Mouse (Mus musculus): Measurements from ENCODE around the gene Cntn1. TPM values are rescaled to one million over a fixed set of nuclear protein-coding genes. Genes with fewer than 3 reads are reported as not detected.

Cntn1 gene
- polyA plus RNA-seq, 1 experiment, result 2.1 TPM

- WGBS, result 68% methylated on average over 4 of the region's 4 CpGs
- Histone ChIP-seq H3K4me1 (ENCODE audit: control insufficient read depth, insufficient read depth, low read length) (no peaks in the 10 kb centered on the region), H3K27ac (ENCODE audit: insufficient read depth, low read depth, low read length) (no peak overlapping the region), H3K27me3 (replicated peaks; ENCODE audit: control insufficient read depth, insufficient read depth, low read length) (no peaks in the 10 kb centered on the region), H3K36me3 (ENCODE audit: control insufficient read depth, insufficient read depth, low read length) (no peaks in the 10 kb centered on the region), H3K4me3 (ENCODE audit: insufficient read depth, low read depth, low read length) (no peak overlapping the region)
- TF ChIP-seq CTCF (conservative IDR thresholded peaks at IDR 0.05; ENCODE audit: insufficient read depth, insufficient read length, low read depth, low read length) (no peak), POLR2A (IDR thresholded peaks at IDR 0.05; ENCODE audit: low read depth, low read length) (no peak)
- no peak for DNase-seq
Measured at GRCm38 (mm10) chr15:92287616-92288015, 236.7 kb downstream of the Cntn1 start.

GRCm38 (mm10) chr15:92296479-92296878 lies 245.5 kb downstream of the Cntn1 start:
- TF ChIP-seq CTCF (conservative IDR thresholded peaks at IDR 0.05; ENCODE audit: insufficient read depth, insufficient read length, low read depth, low read length) (no peak), POLR2A (IDR thresholded peaks at IDR 0.05; ENCODE audit: low read depth, low read length) (no peak)
- Histone ChIP-seq H3K36me3 (ENCODE audit: control insufficient read depth, insufficient read depth, low read length) (no peaks in the 10 kb centered on the region), H3K4me3 (ENCODE audit: insufficient read depth, low read depth, low read length) (no peak overlapping the region), H3K27ac (ENCODE audit: insufficient read depth, low read depth, low read length) (no peak overlapping the region), H3K4me1 (ENCODE audit: control insufficient read depth, insufficient read depth, low read length) (no peaks in the 10 kb centered on the region), H3K27me3 (replicated peaks; ENCODE audit: control insufficient read depth, insufficient read depth, low read length) (no peaks in the 10 kb centered on the region; the same call in 1 of the 2 replicates)
- WGBS, result 87% methylated on average over 3 of the region's 3 CpGs
- no peak for DNase-seq

- Histone ChIP-seq H3K27ac (ENCODE audit: insufficient read depth, low read depth, low read length) (no peak overlapping the region), H3K4me3 (ENCODE audit: insufficient read depth, low read depth, low read length) (no peak overlapping the region), H3K4me1 (ENCODE audit: control insufficient read depth, insufficient read depth, low read length) (no peaks in the 10 kb centered on the region), H3K27me3 (replicated peaks; ENCODE audit: control insufficient read depth, insufficient read depth, low read length) (no peaks in the 10 kb centered on the region; the same call in 1 of the 2 replicates), H3K36me3 (ENCODE audit: control insufficient read depth, insufficient read depth, low read length) (no peaks in the 10 kb centered on the region)
- TF ChIP-seq POLR2A (IDR thresholded peaks at IDR 0.05; ENCODE audit: low read depth, low read length), result no peak
- no peak for TF ChIP-seq CTCF (conservative IDR thresholded peaks at IDR 0.05; ENCODE audit: insufficient read depth, insufficient read length, low read depth, low read length)
- no peak for DNase-seq
- 81% methylated on average over 6 of the region's 6 CpGs for WGBS
Measured at GRCm38 (mm10) chr15:92302796-92303195, 251.8 kb downstream of the Cntn1 start.

GRCm38 (mm10) chr15:92304221-92304620 lies 253.3 kb downstream of the Cntn1 start:
- Histone ChIP-seq H3K36me3 (ENCODE audit: control insufficient read depth, insufficient read depth, low read length) (no peaks in the 10 kb centered on the region), H3K27me3 (replicated peaks; ENCODE audit: control insufficient read depth, insufficient read depth, low read length) (no peaks in the 10 kb centered on the region; the same call in 1 of the 2 replicates), H3K27ac (ENCODE audit: insufficient read depth, low read depth, low read length) (no peak overlapping the region), H3K4me1 (ENCODE audit: control insufficient read depth, insufficient read depth, low read length) (no peaks in the 10 kb centered on the region), H3K4me3 (ENCODE audit: insufficient read depth, low read depth, low read length) (no peak overlapping the region)
- TF ChIP-seq POLR2A (IDR thresholded peaks at IDR 0.05; ENCODE audit: low read depth, low read length) (no peak), CTCF (conservative IDR thresholded peaks at IDR 0.05; ENCODE audit: insufficient read depth, insufficient read length, low read depth, low read length) (no peak)
- DNase-seq, result no peak
- 67% methylated on average over 5 of the region's 5 CpGs for WGBS

GRCm38 (mm10) chr15:92321959-92322358 lies 271.0 kb downstream of the Cntn1 start:
- WGBS, result 89% methylated on average over 6 of the region's 6 CpGs
- DNase-seq, result no peak
- Histone ChIP-seq H3K27ac (ENCODE audit: insufficient read depth, low read depth, low read length) (no peak overlapping the region), H3K27me3 (replicated peaks; ENCODE audit: control insufficient read depth, insufficient read depth, low read length) (no peaks in the 10 kb centered on the region), H3K4me1 (ENCODE audit: control insufficient read depth, insufficient read depth, low read length) (no peaks in the 10 kb centered on the region), H3K4me3 (ENCODE audit: insufficient read depth, low read depth, low read length) (no peak overlapping the region), H3K36me3 (ENCODE audit: control insufficient read depth, insufficient read depth, low read length) (no peaks in the 10 kb centered on the region)
- TF ChIP-seq POLR2A (IDR thresholded peaks at IDR 0.05; ENCODE audit: low read depth, low read length) (no peak), CTCF (conservative IDR thresholded peaks at IDR 0.05; ENCODE audit: insufficient read depth, insufficient read length, low read depth, low read length) (no peak)

GRCm38 (mm10) chr15:92327111-92327510 lies 276.1 kb downstream of the Cntn1 start:
- H3K4me1 ChIP-seq (ENCODE audit: control insufficient read depth, insufficient read depth, low read length), result no peaks in the 10 kb centered on the region
- H3K36me3 ChIP-seq (ENCODE audit: control insufficient read depth, insufficient read depth, low read length), result no peaks in the 10 kb centered on the region
- H3K27ac ChIP-seq (ENCODE audit: insufficient read depth, low read depth, low read length), result no peak overlapping the region
- TF ChIP-seq POLR2A (IDR thresholded peaks at IDR 0.05; ENCODE audit: low read depth, low read length) (no peak), CTCF (conservative IDR thresholded peaks at IDR 0.05; ENCODE audit: insufficient read depth, insufficient read length, low read depth, low read length) (no peak)
- H3K4me3 ChIP-seq (ENCODE audit: insufficient read depth, low read depth, low read length), result no peak overlapping the region
- DNase-seq, result no peak
- WGBS, result 76% methylated on average over 7 of the region's 7 CpGs
- H3K27me3 ChIP-seq (replicated peaks; ENCODE audit: control insufficient read depth, insufficient read depth, low read length), result no peaks in the 10 kb centered on the region

- Histone ChIP-seq H3K27ac (ENCODE audit: insufficient read depth, low read depth, low read length) (no peak overlapping the region), H3K36me3 (ENCODE audit: control insufficient read depth, insufficient read depth, low read length) (no peaks in the 10 kb centered on the region), H3K27me3 (replicated peaks; ENCODE audit: control insufficient read depth, insufficient read depth, low read length) (no peaks in the 10 kb centered on the region), H3K4me3 (ENCODE audit: insufficient read depth, low read depth, low read length) (no peak overlapping the region), H3K4me1 (ENCODE audit: control insufficient read depth, insufficient read depth, low read length) (no peaks in the 10 kb centered on the region)
- no peak for TF ChIP-seq POLR2A (IDR thresholded peaks at IDR 0.05; ENCODE audit: low read depth, low read length)
- no peak for TF ChIP-seq CTCF (conservative IDR thresholded peaks at IDR 0.05; ENCODE audit: insufficient read depth, insufficient read length, low read depth, low read length)
- no peak for DNase-seq
- WGBS, result 54% methylated on average over 6 of the region's 6 CpGs
Measured at GRCm38 (mm10) chr15:92340253-92340652, 289.3 kb downstream of the Cntn1 start.

Measured in kidney, adult 2 months (tissue).